Comparison of ENCODE assay signal across 7 mouse cellular contexts in the genomic region with DNA sequence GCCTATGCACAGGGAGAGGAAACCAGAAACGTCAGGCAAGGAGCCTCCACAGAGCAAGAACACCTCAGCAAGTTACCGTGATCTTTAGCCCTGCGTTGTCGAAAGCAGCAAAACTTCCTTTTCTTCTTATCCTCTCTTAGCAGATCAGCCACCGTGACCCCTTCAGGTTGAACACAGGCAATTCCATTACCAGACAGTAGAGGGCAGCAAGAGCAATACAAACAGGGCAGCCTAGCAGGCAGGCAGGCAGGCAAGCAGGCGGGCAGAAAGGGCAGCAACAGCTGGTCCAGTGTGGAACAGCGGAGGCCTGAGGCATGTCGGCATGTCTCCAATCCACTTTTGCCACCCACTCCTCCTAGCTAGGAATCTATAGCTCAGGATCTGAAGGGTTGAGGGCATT.
DNase-seq lines count a peak whose midpoint lies in the region; ATAC-seq and TF ChIP-seq lines count a peak whose summit lies in the region.

No protein-coding gene starts in this region.

- peak; percentile 60 for ATAC-seq in intestine, postnatal 0 days
- ATAC-seq in midbrain, embryonic 14.5 days (ENCODE audit: low FRiP score, low TSS enrichment), result peak; percentile 69; the same call in 1 of the 2 replicates

- H3K27ac ChIP-seq in intestine, postnatal 0 days (ENCODE audit: low read depth, low read length), result no peak overlapping the region
- no peak overlapping the region for H3K27ac ChIP-seq in midbrain, embryonic 14.5 days (replicated peaks; ENCODE audit: low read depth, low read length)

- no peak overlapping the region for H3K4me2 ChIP-seq in intestine, postnatal 0 days (replicated peaks; ENCODE audit: low read depth)
- H3K4me2 ChIP-seq in midbrain, embryonic 14.5 days (ENCODE audit: low read length), result no peak overlapping the region

- intact Hi-C loops in gastrocnemius, postnatal 14 days (cut with DNase I; ENCODE audit: low total_unique reads), result loop anchor here (2.0 to 10.0 kb wide), 2 partner anchors 324 to 438 kb away; no protein-coding TSS in a partner anchor
- intact Hi-C loops in left cerebral cortex, postnatal 36 days (cut with DNase I), result loop anchor here (1.0 to 5.0 kb wide), 3 partner anchors 215 to 380 kb away; no protein-coding TSS in a partner anchor

- no peak overlapping the region for H3K9ac ChIP-seq in intestine, postnatal 0 days (ENCODE audit: low read depth, low read length)
- H3K9ac ChIP-seq in midbrain, embryonic 14.5 days (replicated peaks; ENCODE audit: low read length), result no peak overlapping the region

- TF ChIP-seq CTCF in intestine, postnatal 0 days (IDR thresholded peaks at IDR 0.05; ENCODE audit: low read depth), result peak; percentile 98

- no peak overlapping the region for H3K4me3 ChIP-seq in intestine, postnatal 0 days (ENCODE audit: low read depth, low read length)
- no peak overlapping the region for H3K4me3 ChIP-seq in midbrain, embryonic 14.5 days (replicated peaks; ENCODE audit: low read depth, low read length)

- no peaks in the 10 kb centered on the region for H3K36me3 ChIP-seq in intestine, postnatal 0 days (ENCODE audit: control insufficient read depth, insufficient read depth)
- no peaks in the 10 kb centered on the region for H3K36me3 ChIP-seq in midbrain, embryonic 14.5 days (ENCODE audit: control insufficient read depth, insufficient read depth, low read length)

- DNase-seq in adrenal gland, adult 2 months, result peak; percentile 87
- DNase-seq in embryo, embryonic 10.5 days (ENCODE audit: low spot score), result peak; percentile 93
- DNase-seq in gastrocnemius, postnatal 14 days, result peak; percentile 79
- peak; percentile 80 to 84 for DNase-seq in left cerebral cortex, postnatal 36 days (ENCODE audit: low spot score in 2 of 2)
- peak; percentile 92 for DNase-seq in midbrain, embryonic 14.5 days
- peak; percentile 73 for DNase-seq in spleen, adult 12 weeks (ENCODE audit: low spot score)

- H3K4me1 ChIP-seq in intestine, postnatal 0 days (replicated peaks; ENCODE audit: control insufficient read depth, insufficient read depth, low read length), result no peaks in the 10 kb centered on the region; the same call in 1 of the 2 replicates
- H3K4me1 ChIP-seq in midbrain, embryonic 14.5 days (ENCODE audit: control insufficient read depth, insufficient read depth, low read length), result no peaks in the 10 kb centered on the region

- H3K9me3 ChIP-seq in intestine, postnatal 0 days (ENCODE audit: control insufficient read depth), result no peaks in the 10 kb centered on the region
- H3K9me3 ChIP-seq in midbrain, embryonic 14.5 days (ENCODE audit: control insufficient read depth, low read length), result no peaks in the 10 kb centered on the region

- no peaks in the 10 kb centered on the region for H3K27me3 ChIP-seq in intestine, postnatal 0 days (replicated peaks; ENCODE audit: control insufficient read depth, insufficient read depth, low read length)
- H3K27me3 ChIP-seq in midbrain, embryonic 14.5 days (ENCODE audit: control insufficient read depth, insufficient read depth, low read length), result no peaks in the 10 kb centered on the region

- WGBS in intestine, postnatal 0 days, result 10% methylated on average over 8 of the region's 8 CpGs
- WGBS in midbrain, embryonic 14.5 days, result 3% methylated on average over 8 of the region's 8 CpGs
